Mouse (Mus musculus) monocyte, adult 2 months (primary cell): Measurements from ENCODE around the gene Szt2.

Experiments
- DNase-seq, 2 experiments: peaks; one replicate each; pipeline ENCODE4 v3.0.0; 2022; ENCODE audit warnings: low spot score in 2 of 2, low read depth in 1 of 2

Gene Szt2

GRCm38 (mm10) chr4:118358159-118358895 lies 50.7 kb downstream of the Szt2 start:
- no peak for DNase-seq

DNA sequence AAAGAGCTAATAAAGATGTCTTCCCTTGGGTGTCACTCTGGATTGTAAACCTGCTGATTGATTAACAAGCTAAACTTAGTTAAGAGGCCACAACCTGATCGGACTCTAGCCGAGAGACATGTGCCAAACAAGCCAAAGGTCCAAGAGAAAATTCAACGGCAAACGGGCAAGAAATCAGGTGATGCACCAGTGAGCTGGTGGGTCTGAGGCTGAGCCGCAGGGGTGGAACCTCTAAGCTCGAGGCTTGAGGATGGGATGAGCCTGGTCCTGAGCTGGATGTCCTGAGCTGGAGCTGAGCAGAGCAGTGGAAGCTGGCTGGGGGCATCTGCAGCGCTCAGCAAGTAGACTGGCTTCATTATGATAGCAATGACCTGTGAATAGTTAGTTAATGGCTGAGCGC lies 51.6 kb downstream of the Szt2 start:
- DNase-seq: no peak

DNA sequence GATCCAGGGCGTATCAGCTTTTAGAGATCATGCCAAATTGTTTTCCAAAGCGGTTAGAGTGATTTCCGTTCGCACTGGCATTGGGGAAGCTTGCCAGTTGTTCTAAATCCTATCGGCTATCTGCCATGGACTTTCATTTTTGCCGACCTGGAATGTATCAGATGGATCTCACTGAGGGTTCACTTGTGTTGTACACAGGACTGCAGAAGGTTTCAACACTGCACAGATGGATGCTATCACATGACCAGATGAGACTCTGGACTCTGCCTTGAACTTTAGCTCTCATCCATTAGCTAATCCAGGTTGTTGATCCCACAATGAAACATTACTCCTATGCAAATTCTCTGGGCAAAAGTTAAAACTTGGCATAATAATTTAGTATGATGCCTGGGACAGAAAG lies 52.3 kb downstream of the Szt2 start:
- no peak for DNase-seq

GRCm38 (mm10) chr4:118354289-118354688 lies 54.8 kb downstream of the Szt2 start:
- DNase-seq: no peak

DNA sequence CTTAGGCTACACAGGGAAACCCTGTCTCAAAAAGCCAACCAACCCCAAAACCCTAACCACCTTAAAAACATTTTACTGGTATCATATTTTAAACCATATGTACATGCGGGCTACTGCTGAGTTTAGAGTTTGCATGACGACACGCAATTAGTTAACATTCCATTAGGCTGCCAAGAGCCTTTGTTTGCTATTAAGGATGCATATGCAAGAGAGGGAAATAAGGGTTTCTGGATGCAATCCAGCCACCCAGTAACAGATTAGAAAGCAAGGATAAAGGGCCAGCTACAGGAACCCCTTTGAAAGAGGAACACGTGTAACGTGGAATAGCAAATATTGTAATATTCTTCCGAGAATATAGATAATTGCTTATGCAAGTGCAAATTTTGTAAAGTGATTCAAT lies 55.4 kb downstream of the Szt2 start:
- no peak for DNase-seq

GRCm38 (mm10) chr4:118351828-118352227 lies 57.2 kb downstream of the Szt2 start:
- no peak for DNase-seq

GRCm38 (mm10) chr4:118350864-118351263 lies 58.2 kb downstream of the Szt2 start:
- DNase-seq: no peak

GRCm38 (mm10) chr4:118347529-118348309 lies 61.4 kb downstream of the Szt2 start:
- DNase-seq: no peak

DNA sequence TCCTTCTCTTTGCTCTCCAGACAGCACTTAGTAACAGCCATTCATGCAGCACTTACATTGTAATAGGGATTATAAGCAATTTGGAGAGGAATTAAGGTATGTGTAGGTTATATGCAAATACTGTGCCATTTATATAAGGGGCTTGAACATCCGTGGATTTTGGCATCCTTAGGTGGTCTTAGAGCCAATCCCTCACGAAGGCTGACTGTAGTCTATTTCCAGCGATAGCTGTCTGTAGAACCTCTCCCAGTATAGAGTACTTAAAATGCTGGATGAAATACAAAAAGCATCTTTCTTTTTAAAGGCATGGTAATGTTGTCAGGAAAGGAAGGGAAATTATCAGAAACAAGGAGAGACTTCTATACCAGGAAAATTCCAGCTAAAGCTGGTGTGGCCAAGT lies 67.6 kb downstream of the Szt2 start:
- DNase-seq: no peak

GRCm38 (mm10) chr4:118336658-118337057 lies 72.4 kb downstream of the Szt2 start:
- peak in 1 of 2 experiments; percentile 38 for DNase-seq

DNA sequence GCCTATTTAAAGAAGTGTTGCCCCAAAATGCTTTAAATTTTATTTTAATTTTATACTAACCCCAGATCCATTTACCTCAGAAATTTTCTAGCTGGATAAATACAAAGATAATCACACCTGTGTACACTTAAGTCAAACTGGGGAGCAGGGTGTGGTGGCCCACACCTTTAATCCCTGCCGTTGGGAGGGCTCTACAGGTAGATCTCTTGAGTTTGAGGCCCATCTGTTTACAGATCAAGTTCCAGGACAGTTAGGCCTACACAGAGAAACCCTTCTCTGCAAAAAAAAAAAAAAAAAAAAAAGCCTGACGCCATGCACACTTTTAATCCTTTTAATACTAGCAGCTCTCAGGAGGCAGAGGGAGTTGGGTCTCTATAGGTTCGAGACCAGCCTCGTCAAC lies 73.1 kb downstream of the Szt2 start:
- DNase-seq: no peak

DNA sequence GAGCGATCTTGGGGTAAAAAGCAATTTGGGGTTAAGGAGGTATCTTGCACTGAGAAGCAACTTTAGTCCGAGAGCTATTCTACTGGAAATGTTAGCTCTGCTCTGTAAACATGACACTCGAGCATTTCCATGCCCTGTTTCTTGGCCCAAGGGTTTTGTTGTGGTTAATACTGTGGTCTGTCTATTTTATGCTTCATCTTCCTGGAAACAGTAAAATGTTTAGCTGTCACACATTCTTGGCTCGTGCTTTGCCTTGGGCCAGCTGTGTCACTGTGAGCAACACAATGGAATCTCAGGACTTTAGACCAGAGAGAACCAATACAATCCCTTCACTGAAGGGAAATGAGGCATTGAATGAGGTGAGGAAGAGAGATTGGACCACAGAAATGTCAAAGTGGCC lies 77.3 kb downstream of the Szt2 start:
- DNase-seq: no peak

DNA sequence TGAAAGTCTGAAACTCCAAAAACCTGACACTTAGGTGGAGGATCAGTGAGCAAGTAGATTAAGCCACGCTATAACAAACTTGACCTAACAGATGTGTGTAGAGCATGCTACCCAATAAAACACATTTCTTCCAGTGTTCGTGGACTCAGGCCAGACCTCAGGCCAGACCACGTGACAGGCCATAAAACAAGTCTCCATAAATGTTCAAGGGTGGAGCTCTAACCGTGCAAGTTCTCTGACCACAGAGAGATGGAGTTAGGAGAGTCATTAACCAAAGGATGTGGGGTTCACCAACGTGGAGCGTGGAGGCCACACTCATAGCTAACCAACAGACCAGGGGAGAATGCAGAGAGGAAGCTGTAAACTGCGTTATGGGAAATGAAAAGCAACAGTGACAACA lies 82.6 kb downstream of the Szt2 start:
- DNase-seq: no peak

DNA sequence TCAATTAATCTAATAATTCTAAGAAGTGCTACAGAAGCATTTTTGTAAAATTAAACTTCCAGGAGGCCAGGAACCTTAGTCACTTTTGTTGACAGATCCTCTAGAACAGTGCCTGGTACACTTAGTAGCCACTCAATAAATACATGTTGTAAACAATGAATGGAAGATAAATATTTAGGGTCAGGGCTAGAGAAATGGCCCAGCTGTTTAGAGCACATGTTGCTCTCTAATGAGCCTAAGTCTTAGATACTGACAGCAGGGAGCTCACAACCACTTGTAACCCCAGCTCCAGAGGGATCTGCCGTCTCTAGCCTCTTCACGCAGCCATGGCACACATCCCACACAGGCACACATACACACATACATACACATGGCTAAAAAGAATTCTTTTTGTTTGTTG lies 88.4 kb downstream of the Szt2 start:
- no peak for DNase-seq

- no peak for DNase-seq
These were observed 89.2 kb downstream of the Szt2 start for GRCm38 (mm10) chr4:118319706-118320344.

GRCm38 (mm10) chr4:118316662-118317061 lies 92.4 kb downstream of the Szt2 start:
- DNase-seq: no peak

DNA sequence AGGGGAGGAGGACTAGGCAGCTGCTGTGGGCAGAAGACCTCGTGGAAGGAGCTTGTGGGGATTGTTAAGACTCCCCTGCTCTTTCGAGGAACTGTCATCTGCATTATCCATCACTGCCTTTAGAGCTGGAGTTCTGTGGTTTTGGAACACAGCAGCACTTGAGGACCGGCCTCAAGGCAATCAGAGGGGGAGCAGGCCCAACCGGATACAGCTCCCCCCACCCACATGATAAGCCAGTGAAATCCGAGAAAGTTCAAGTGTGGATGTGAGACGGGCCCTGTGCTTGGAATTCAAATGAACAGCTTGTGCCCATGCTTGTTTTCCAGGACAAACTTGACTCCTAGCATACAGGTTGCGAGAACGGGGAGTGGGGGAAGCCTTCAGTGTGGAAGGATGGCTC lies 93.8 kb downstream of the Szt2 start:
- no peak for DNase-seq
